Mouse (Mus musculus) myocyte (in vitro differentiated cells): ENCODE measurements at regions not wholly inside any gene's neighbourhood (a gene's known extent, or its start where the extent isn't known, plus 50 kb on each side); places are given as distances from the start of the nearest gene placed in this dataset.

Experiments
- MAX ChIP-seq: IDR thresholded peaks from one replicate; pipeline ENCODE4 v1.6.1; 2011; ENCODE audit warnings: low read depth, mild to moderate bottlenecking, control low read depth
- POLR2A ChIP-seq: IDR thresholded peaks from one replicate; pipeline ENCODE4 v1.6.1; 2011; ENCODE audit warnings: low read depth, mild to moderate bottlenecking, control low read depth, moderate library complexity; ENCODE audit not compliant: insufficient read length
- REST ChIP-seq: IDR thresholded peaks from one replicate; pipeline ENCODE4 v1.6.1; 2011; ENCODE audit warnings: mild to moderate bottlenecking, control low read depth, moderate library complexity; ENCODE audit not compliant: insufficient read depth, insufficient read length
- TCF12 ChIP-seq: IDR thresholded peaks from one replicate; pipeline ENCODE4 v1.6.1; 2011; ENCODE audit warnings: mild to moderate bottlenecking, control low read depth; ENCODE audit not compliant: poor library complexity, insufficient read depth, severe bottlenecking
- USF1 ChIP-seq: IDR thresholded peaks from one replicate; pipeline ENCODE4 v1.6.1; 2011; ENCODE audit warnings: low read depth, mild to moderate bottlenecking, control low read depth, moderate library complexity

GRCm38 (mm10) chr10:56642656-56643055 lies 265.5 kb downstream of the Gja1 start:
- TF ChIP-seq MAX = no peak
- TF ChIP-seq POLR2A = no peak
- no peak for TF ChIP-seq USF1
- TF ChIP-seq TCF12 = no peak
- TF ChIP-seq REST = no peak
